Mouse (Mus musculus) right cerebral cortex, postnatal 10 days (tissue): Measurements from ENCODE around the gene Olfr1249.
"Not testable (repeated sequence)": the region's sequence is repeated elsewhere in the genome, so short reads cannot be mapped to it uniquely, and the experiment has no call there.

Experiments
- DNase-seq, 2 experiments: peaks; one replicate each; pipeline ENCODE4 v3.0.0; 2021; ENCODE audit warnings: low spot score in 2 of 2

Olfr1249 gene

GRCm38 (mm10) chr2:89634883-89635282 is at the start of gene Olfr1249:
Gene Olfr1249 (minus strand): TSS chr2:89634983.
- no peak for DNase-seq

GRCm38 (mm10) chr2:89671836-89672235 is 37.1 kb upstream of the Olfr1249 start, which contains the start of gene Olfr1251:
Gene Olfr1251 (minus strand): TSS chr2:89671936.
- DNase-seq: no peak

GRCm38 (mm10) chr2:89661367-89661766 is 26.6 kb upstream of the Olfr1249 start, which contains the start of gene Olfr1250:
Gene Olfr1250 (minus strand): TSS chr2:89661467.
- no peak for DNase-seq

- not testable (repeated sequence) for DNase-seq
These were observed 16.6 kb downstream of the Olfr1249 start, which contains the start of gene Olfr1248 for GRCm38 (mm10) chr2:89618145-89618544. Gene Olfr1248 (minus strand): TSS chr2:89618245.

GRCm38 (mm10) chr2:89614030-89614429 is 20.8 kb downstream of the Olfr1249 start, which contains the start of gene Olfr1247:
Gene Olfr1247 (minus strand): TSS chr2:89614130.
- no peak for DNase-seq

- no peak for DNase-seq
These were observed 41.7 kb downstream of the Olfr1249 start, which contains the start of gene Olfr1246 for GRCm38 (mm10) chr2:89593057-89593456. Gene Olfr1246 (minus strand): TSS chr2:89593157.
